Comparison of ENCODE assay signal across 17 mouse cellular contexts in the genomic region with DNA sequence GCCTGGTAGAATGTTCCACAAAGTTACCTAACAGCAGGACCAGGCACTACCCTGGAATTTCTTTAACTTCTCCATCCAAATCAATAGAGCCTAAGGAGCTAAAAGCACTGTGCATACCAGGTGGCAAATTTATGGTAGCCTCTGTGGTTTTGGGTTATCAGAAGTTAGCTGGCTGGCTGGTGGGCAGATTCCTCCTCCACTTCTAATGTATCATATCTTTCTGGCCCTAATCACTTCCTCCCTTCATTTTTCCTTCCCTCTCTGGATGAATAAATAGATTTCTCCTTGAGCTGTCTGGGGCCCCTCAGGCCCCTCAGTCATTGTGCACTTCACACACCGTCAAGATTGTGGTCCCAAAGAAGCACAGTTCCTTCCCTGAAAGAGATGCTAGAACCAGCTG.
DNase-seq lines count a peak whose midpoint lies in the region; ATAC-seq lines count a peak whose summit lies in the region.
"Had no signal": no experiment of that assay in that cellular context is flagged by ENCODE, and none has a peak within 500 bp of the region (broad histone marks: within the 10 kb centered on the region; RNA-seq: fewer than 3 reads in every experiment).

No protein-coding gene starts in this region.

- DNase-seq in heart, adult 11 months: peak; percentile 34
- no peak for DNase-seq in heart, adult 8-10 months (ENCODE audit: low spot score)
- peak; percentile 49 for DNase-seq in MEL-GATA-1-ER (ENCODE audit: extremely low read depth, low read depth)
- DNase-seq in left cerebral cortex, postnatal 4 days: no peak
- no peak for DNase-seq in thymus, postnatal 4 days
- DNase-seq: adrenal gland, adult 2 months; adrenal gland, postnatal 14 days; adrenal gland, postnatal 36 days; cerebellum, adult 11-12 months; cerebellum, adult 2 months; cerebellum, adult 9-10 months; cerebellum, postnatal 10 days; cerebellum, postnatal 25 days; embryo, embryonic 11 days had no signal

- intact Hi-C loops in left cerebral cortex, postnatal 4 days (cut with DNase I): loop anchor here (10.0 kb wide), 1 partner anchor 205 kb away; no protein-coding TSS in a partner anchor

- 0 out of 2 replicates have a peak, but pooled peaks have one; percentile 17 for ATAC-seq in megakaryocyte-erythroid progenitor cell, adult 5-6 weeks (replicated peaks; ENCODE audit: low FRiP score, low TSS enrichment, poor library complexity, severe bottlenecking)
- ATAC-seq: forebrain, embryonic 14.5 days; forebrain, embryonic 16.5 days had no signal

Comparison
In these comparisons a context has a peak if more than half of its experiments do, and no peak if none do; other contexts are left out.
1. DNase-seq: peak in heart, adult 11 months (single experiment) and MEL-GATA-1-ER (single experiment); none in heart, adult 8-10 months (single experiment), left cerebral cortex, postnatal 4 days (single experiment) and thymus, postnatal 4 days (single experiment).